Mouse (Mus musculus) hindbrain, embryonic 14.5 days (tissue): ENCODE results near the gene Pwwp2b. TPM values are rescaled to one million over a fixed set of nuclear protein-coding genes. Genes with fewer than 3 reads are reported as not detected.

ENCODE experiments used
- ATAC-seq: fragments of 200-750 bp; cut with Nextera tagmentation; 2 replicates; pipeline ENCODE4 v1.8.0; 2017; ENCODE audit warnings: moderate number of reproducible peaks, mild to moderate bottlenecking, moderate TSS enrichment, moderate library complexity; ENCODE audit not compliant: low FRiP score
- DNase-seq: peaks from one replicate; pipeline ENCODE4 v3.0.0-alpha.2; 2015; ENCODE audit warnings: low spot score
- H3K27ac ChIP-seq: fragments of 300-500 bp; sonication (generic); 2 replicates; pipeline ENCODE4 v1.5.1; 2014; ENCODE audit warnings: mild to moderate bottlenecking, moderate library complexity
- H3K27me3 ChIP-seq: fragments of 300-500 bp; sonication (generic); 2 replicates; pipeline ENCODE4 v1.6.1; 2014; ENCODE audit warnings: mild to moderate bottlenecking, low read length, mixed read lengths; ENCODE audit not compliant: control insufficient read depth, insufficient read depth
- H3K36me3 ChIP-seq: fragments of 300-500 bp; sonication (generic); replicated peaks from 2 replicates; pipeline ENCODE4 v1.6.1; 2014; ENCODE audit not compliant: control insufficient read depth, insufficient read depth
- H3K4me1 ChIP-seq: fragments of 300-500 bp; sonication (generic); replicated peaks from 2 replicates; pipeline ENCODE4 v1.6.1; 2014; ENCODE audit warnings: antibody characterized with exemption, low read length, mixed read lengths; ENCODE audit not compliant: control insufficient read depth, insufficient read depth
- H3K4me2 ChIP-seq: fragments of 300-500 bp; sonication (generic); replicated peaks from 2 replicates; pipeline ENCODE4 v1.6.1; 2014; ENCODE audit warnings: mild to moderate bottlenecking, moderate library complexity
- H3K4me3 ChIP-seq: fragments of 300-500 bp; sonication (generic); replicated peaks from 2 replicates; pipeline ENCODE4 v1.5.1; 2014; ENCODE audit warnings: mild to moderate bottlenecking, low read length
- H3K9ac ChIP-seq: fragments of 300-500 bp; sonication (generic); 2 replicates; pipeline ENCODE4 v1.6.1; 2014
- H3K9me3 ChIP-seq: fragments of 300-500 bp; sonication (generic); 2 replicates; pipeline ENCODE4 v1.6.1; 2016; ENCODE audit warnings: low read length; ENCODE audit not compliant: control insufficient read depth
- WGBS: fragments of 180-500 bp; shearing (Covaris S2); extraction: QIAGEN DNeasy Blood & Tissue Kit; methylation state at CpG from one replicate; pipeline ENCODE4 v1.1.7; 2014; 5-methylcytosine and 5-hydroxymethylcytosine counted together
- polyA plus RNA-seq: library from polyadenylated mRNA; unstranded; fragments of >200 nt; fragmentation: Nextera tagmentation; extraction: Ambion mirVana; gene quantifications from 2 replicates; pipeline ENCODE4 v1.2.1, GENCODE M21; 2014

Pwwp2b gene
- polyA plus RNA-seq, 1 experiment from 2014 or later, result 5.2 TPM

GRCm38 (mm10) chr7:139280044-139280443 is 31.8 kb downstream of the Pwwp2b start:
- H3K9ac ChIP-seq, result no peak overlapping the region
- no peak overlapping the region for H3K4me2 ChIP-seq
- H3K4me1 ChIP-seq, result peaks cover 10% of the 10 kb centered on the region
- DNase-seq, result no peak
- no peaks in the 10 kb centered on the region for H3K27me3 ChIP-seq
- no peak for ATAC-seq
- WGBS, result 68% methylated on average over 1 of the region's 1 CpGs
- H3K36me3 ChIP-seq, result no peaks in the 10 kb centered on the region
- no peaks in the 10 kb centered on the region for H3K9me3 ChIP-seq
- H3K27ac ChIP-seq, result no peak overlapping the region
- no peak overlapping the region for H3K4me3 ChIP-seq

- Histone ChIP-seq H3K9me3 (no peaks in the 10 kb centered on the region), H3K27me3 (no peaks in the 10 kb centered on the region), H3K4me1 (peaks cover 7% of the 10 kb centered on the region), H3K27ac (no peak overlapping the region), H3K36me3 (no peaks in the 10 kb centered on the region), H3K4me3 (no peak overlapping the region), H3K9ac (no peak overlapping the region), H3K4me2 (no peak overlapping the region)
- DNase-seq, result no peak
- WGBS, result 27% methylated on average over 2 of the region's 2 CpGs
- ATAC-seq, result no peak
Measured at GRCm38 (mm10) chr7:139281195-139281594, 32.9 kb downstream of the Pwwp2b start.

GRCm38 (mm10) chr7:139282037-139282436 is 33.8 kb downstream of the Pwwp2b start:
- no peak for ATAC-seq
- no peak overlapping the region for H3K27ac ChIP-seq

GRCm38 (mm10) chr7:139285295-139285943 is 37.1 kb downstream of the Pwwp2b start:
- ATAC-seq, result no peak
- no peak for DNase-seq
- 77% methylated on average over 16 of the region's 16 CpGs for WGBS
- H3K27me3 ChIP-seq, result no peaks in the 10 kb centered on the region
- H3K4me1 ChIP-seq, result no peaks in the 10 kb centered on the region; the same call in 1 of the 2 replicates
- H3K36me3 ChIP-seq, result no peaks in the 10 kb centered on the region
- H3K27ac ChIP-seq, result no peak overlapping the region
- H3K9ac ChIP-seq, result no peak overlapping the region
- H3K9me3 ChIP-seq, result no peaks in the 10 kb centered on the region
- H3K4me2 ChIP-seq, result no peak overlapping the region
- no peak overlapping the region for H3K4me3 ChIP-seq

More at GRCm38 (mm10) chr7:139282037-139282436, 33.8 kb downstream of the Pwwp2b start:
- Histone ChIP-seq H3K9ac (no peak overlapping the region), H3K9me3 (no peaks in the 10 kb centered on the region), H3K36me3 (no peaks in the 10 kb centered on the region), H3K27me3 (no peaks in the 10 kb centered on the region), H3K4me3 (no peak overlapping the region), H3K4me1 (peaks cover 7% of the 10 kb centered on the region), H3K4me2 (no peak overlapping the region)
- 76% methylated on average over 3 of the region's 3 CpGs for WGBS
- DNase-seq, result no peak

- no peak overlapping the region for H3K4me2 ChIP-seq
- 91% methylated on average over 7 of the region's 7 CpGs for WGBS
Measured at GRCm38 (mm10) chr7:139288540-139288939, 40.3 kb downstream of the Pwwp2b start.

GRCm38 (mm10) chr7:139293350-139293749 is 45.1 kb downstream of the Pwwp2b start:
- no peaks in the 10 kb centered on the region for H3K36me3 ChIP-seq
- WGBS, result 41% methylated on average over 4 of the region's 4 CpGs
- no peak overlapping the region for H3K4me2 ChIP-seq
- no peaks in the 10 kb centered on the region for H3K9me3 ChIP-seq
- no peaks in the 10 kb centered on the region for H3K4me1 ChIP-seq
- H3K27ac ChIP-seq, result no peak overlapping the region
- H3K4me3 ChIP-seq, result no peak overlapping the region
- DNase-seq (no peak), ATAC-seq (no peak)
- H3K9ac ChIP-seq, result no peak overlapping the region
- H3K27me3 ChIP-seq, result no peaks in the 10 kb centered on the region

More at GRCm38 (mm10) chr7:139288540-139288939, 40.3 kb downstream of the Pwwp2b start:
- no peak for DNase-seq
- Histone ChIP-seq H3K4me1 (no peaks in the 10 kb centered on the region), H3K27me3 (no peaks in the 10 kb centered on the region), H3K4me3 (no peak overlapping the region), H3K9me3 (no peaks in the 10 kb centered on the region), H3K36me3 (no peaks in the 10 kb centered on the region), H3K9ac (no peak overlapping the region), H3K27ac (no peak overlapping the region)
- ATAC-seq, result no peak

GRCm38 (mm10) chr7:139294076-139294475 is 45.8 kb downstream of the Pwwp2b start:
- Histone ChIP-seq H3K36me3 (no peaks in the 10 kb centered on the region), H3K4me3 (no peak overlapping the region), H3K9ac (no peak overlapping the region), H3K4me2 (no peak overlapping the region), H3K27ac (no peak overlapping the region), H3K27me3 (no peaks in the 10 kb centered on the region), H3K9me3 (no peaks in the 10 kb centered on the region), H3K4me1 (no peaks in the 10 kb centered on the region)
- DNase-seq (no peak), ATAC-seq (no peak)
- 92% methylated on average over 5 of the region's 5 CpGs for WGBS

- no peak for ATAC-seq
Measured at GRCm38 (mm10) chr7:139295653-139296052, 47.4 kb downstream of the Pwwp2b start.

GRCm38 (mm10) chr7:139296552-139297100 is 48.3 kb downstream of the Pwwp2b start:
- Histone ChIP-seq H3K9me3 (no peaks in the 10 kb centered on the region), H3K9ac (no peak overlapping the region), H3K36me3 (no peaks in the 10 kb centered on the region), H3K27me3 (peaks cover 5% of the 10 kb centered on the region; the same call in 1 of the 2 replicates), H3K4me1 (no peaks in the 10 kb centered on the region), H3K4me3 (no peak overlapping the region), H3K4me2 (no peak overlapping the region), H3K27ac (no peak overlapping the region)
- DNase-seq (no peak), ATAC-seq (no peak)
- 79% methylated on average over 10 of the region's 10 CpGs for WGBS

More at GRCm38 (mm10) chr7:139295653-139296052, 47.4 kb downstream of the Pwwp2b start:
- H3K4me2 ChIP-seq, result no peak overlapping the region
- no peak overlapping the region for H3K9ac ChIP-seq
- H3K4me1 ChIP-seq, result no peaks in the 10 kb centered on the region
- H3K9me3 ChIP-seq, result no peaks in the 10 kb centered on the region
- no peaks in the 10 kb centered on the region for H3K36me3 ChIP-seq
- no peak overlapping the region for H3K27ac ChIP-seq
- H3K27me3 ChIP-seq, result peaks cover 5% of the 10 kb centered on the region; the same call in 1 of the 2 replicates
- whole genome bisulfite sequencing, result 84% methylated on average over 1 of the region's 1 CpGs
- no peak for DNase-seq
- H3K4me3 ChIP-seq, result no peak overlapping the region
